Mouse (Mus musculus): ENCODE results near the gene Rag1. TPM values are rescaled to one million over a fixed set of nuclear protein-coding genes. Genes with fewer than 3 reads are reported as not detected.

The Rag1 gene
- polyA plus RNA-seq, 1 experiment: 11.2 TPM

DNA sequence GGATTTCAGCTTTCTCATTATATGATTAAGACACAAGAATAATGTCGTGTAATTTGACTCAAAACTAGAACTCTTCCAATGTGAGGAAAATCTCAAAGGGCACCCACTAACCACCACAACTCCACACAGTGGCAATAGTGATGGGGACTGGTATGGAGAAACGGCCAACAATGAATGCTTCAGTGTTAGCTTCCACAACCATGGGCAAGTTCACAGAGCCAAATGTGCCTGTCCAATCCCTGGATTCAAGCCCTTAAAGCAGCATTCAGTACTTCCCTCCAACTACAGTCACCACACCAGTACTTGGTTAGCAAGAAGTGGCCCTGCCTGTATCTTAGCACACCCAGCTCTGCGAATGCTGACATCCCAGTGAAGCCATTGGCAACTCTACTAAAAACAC, 38.4 kb downstream of the Rag1 start:
- no peak for TF ChIP-seq CTCF (IDR thresholded peaks at IDR 0.05; ENCODE audit: control insufficient read depth, insufficient read depth, low read length)
- TF ChIP-seq POLR2A (IDR thresholded peaks at IDR 0.05; ENCODE audit: borderline replicate concordance, control insufficient read depth, low read depth, low read length): no peak
- 75% methylated on average over 3 of the region's 3 CpGs for WGBS
- H3K4me1 ChIP-seq (ENCODE audit: control insufficient read depth, insufficient read depth, low read length): no peaks in the 10 kb centered on the region

GRCm38 (mm10) chr2:101608232-101608894, 40.9 kb downstream of the Rag1 start:
- Histone ChIP-seq H3K4me3 (replicated peaks; ENCODE audit: control insufficient read depth, low read depth, low read length) (no peak overlapping the region), H3K27ac (ENCODE audit: control insufficient read depth, insufficient read depth, low read depth, low read length, poor library complexity) (no peak overlapping the region), H3K4me1 (ENCODE audit: control insufficient read depth, insufficient read depth, low read length) (no peaks in the 10 kb centered on the region)
- 74% methylated on average over 7 of the region's 7 CpGs for WGBS
- TF ChIP-seq POLR2A (IDR thresholded peaks at IDR 0.05; ENCODE audit: borderline replicate concordance, control insufficient read depth, low read depth, low read length): no peak
- no peak for TF ChIP-seq CTCF (IDR thresholded peaks at IDR 0.05; ENCODE audit: control insufficient read depth, insufficient read depth, low read length)

More for the DNA sequence above, 38.4 kb downstream of the Rag1 start:
- Histone ChIP-seq H3K4me3 (replicated peaks; ENCODE audit: control insufficient read depth, low read depth, low read length) (no peak overlapping the region), H3K27ac (ENCODE audit: control insufficient read depth, insufficient read depth, low read depth, low read length, poor library complexity) (no peak overlapping the region)

DNA sequence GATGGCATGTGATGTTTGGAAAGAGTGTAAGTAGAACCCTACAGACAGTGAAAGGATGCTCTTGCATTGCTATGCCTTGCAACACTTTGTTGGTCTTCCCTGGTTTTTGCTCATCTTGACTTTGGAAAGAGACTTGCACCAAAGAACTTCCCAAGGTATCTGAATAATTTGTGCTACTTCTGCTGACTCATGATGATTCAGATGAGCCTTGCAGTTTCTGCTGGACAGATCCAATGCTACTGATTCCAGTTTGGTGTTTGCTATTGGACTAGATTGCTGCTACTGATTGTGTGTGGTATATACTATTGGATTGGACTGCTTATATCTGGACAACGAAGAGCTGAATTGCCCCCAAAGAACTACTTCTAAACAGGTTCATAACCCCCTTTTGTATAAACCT, 46.2 kb downstream of the Rag1 start:
- 77% methylated on average over 1 of the region's 1 CpGs for WGBS
- TF ChIP-seq CTCF (IDR thresholded peaks at IDR 0.05; ENCODE audit: control insufficient read depth, insufficient read depth, low read length) (no peak), POLR2A (IDR thresholded peaks at IDR 0.05; ENCODE audit: borderline replicate concordance, control insufficient read depth, low read depth, low read length) (no peak)
- Histone ChIP-seq H3K4me3 (replicated peaks; ENCODE audit: control insufficient read depth, low read depth, low read length) (no peak overlapping the region), H3K4me1 (ENCODE audit: control insufficient read depth, insufficient read depth, low read length) (no peaks in the 10 kb centered on the region), H3K27ac (ENCODE audit: control insufficient read depth, insufficient read depth, low read depth, low read length, poor library complexity) (no peak overlapping the region)

- H3K4me1 ChIP-seq (ENCODE audit: control insufficient read depth, insufficient read depth, low read length): no peaks in the 10 kb centered on the region
- no peak overlapping the region for H3K4me3 ChIP-seq (replicated peaks; ENCODE audit: control insufficient read depth, low read depth, low read length)
- 7% methylated on average over 8 of the region's 8 CpGs for WGBS
- no peak overlapping the region for H3K27ac ChIP-seq (ENCODE audit: control insufficient read depth, insufficient read depth, low read depth, low read length, poor library complexity)
- TF ChIP-seq POLR2A (IDR thresholded peaks at IDR 0.05; ENCODE audit: borderline replicate concordance, control insufficient read depth, low read depth, low read length) (no peak), CTCF (IDR thresholded peaks at IDR 0.05; ENCODE audit: control insufficient read depth, insufficient read depth, low read length) (no peak)
Measured at GRCm38 (mm10) chr2:101600703-101601102, 48.6 kb downstream of the Rag1 start.

DNA sequence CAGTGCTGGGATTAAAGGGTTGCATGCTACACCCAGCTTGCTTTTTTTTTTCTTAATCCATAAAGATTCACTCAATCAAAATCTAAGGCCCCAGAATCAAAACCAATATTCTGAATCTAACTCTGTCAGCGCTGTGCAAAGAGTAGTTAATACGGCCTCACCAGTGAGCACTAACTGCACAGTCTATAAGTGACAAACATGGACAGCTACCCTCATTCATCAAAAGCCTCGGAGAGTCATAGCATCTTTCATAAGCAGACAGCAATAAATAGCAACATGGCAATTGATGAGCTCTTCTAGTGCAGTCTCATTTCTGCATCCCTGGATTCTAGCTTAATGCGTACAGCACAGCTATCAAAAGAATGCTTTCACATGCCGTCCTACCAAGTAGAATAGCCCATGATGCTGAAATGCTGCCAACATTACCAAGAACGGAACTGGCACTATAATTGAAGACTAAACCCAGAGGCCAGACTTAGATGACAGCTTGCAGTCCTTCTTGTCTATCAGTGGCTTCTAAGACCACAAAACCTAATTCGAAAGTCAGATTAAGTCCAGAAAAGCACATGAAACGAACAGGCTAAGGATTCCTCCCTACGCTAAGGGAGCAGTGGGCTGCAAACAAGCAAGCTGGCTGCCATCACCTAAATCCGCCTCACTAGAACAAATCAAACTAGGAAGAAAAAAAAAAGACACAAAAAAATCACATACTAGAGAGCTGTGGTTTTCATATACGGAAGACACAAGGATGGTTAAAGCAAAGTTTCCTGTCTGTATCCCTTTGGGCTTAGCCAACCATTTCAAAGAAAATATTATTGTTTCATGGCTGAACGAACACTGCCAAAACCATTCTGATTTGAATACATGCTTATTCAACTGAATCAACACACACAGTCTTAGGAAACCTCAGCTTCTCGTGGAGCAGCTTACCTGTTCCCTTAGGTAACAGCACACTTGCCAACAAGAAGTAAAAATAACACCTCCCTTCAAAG, 50.8 kb downstream of the Rag1 start:
- Histone ChIP-seq H3K4me3 (replicated peaks; ENCODE audit: control insufficient read depth, low read depth, low read length) (no peak overlapping the region), H3K4me1 (ENCODE audit: control insufficient read depth, insufficient read depth, low read length) (no peaks in the 10 kb centered on the region), H3K27ac (ENCODE audit: control insufficient read depth, insufficient read depth, low read depth, low read length, poor library complexity) (no peak overlapping the region)
- 62% methylated on average over 13 of the region's 13 CpGs for WGBS
- TF ChIP-seq POLR2A (IDR thresholded peaks at IDR 0.05; ENCODE audit: borderline replicate concordance, control insufficient read depth, low read depth, low read length) (no peak), CTCF (IDR thresholded peaks at IDR 0.05; ENCODE audit: control insufficient read depth, insufficient read depth, low read length) (no peak)

- Histone ChIP-seq H3K27ac (ENCODE audit: control insufficient read depth, insufficient read depth, low read depth, low read length, poor library complexity) (no peak overlapping the region), H3K4me1 (ENCODE audit: control insufficient read depth, insufficient read depth, low read length) (no peaks in the 10 kb centered on the region)
- TF ChIP-seq CTCF (IDR thresholded peaks at IDR 0.05; ENCODE audit: control insufficient read depth, insufficient read depth, low read length): no peak
Measured at GRCm38 (mm10) chr2:101597186-101597585, 52.1 kb downstream of the Rag1 start.

DNA sequence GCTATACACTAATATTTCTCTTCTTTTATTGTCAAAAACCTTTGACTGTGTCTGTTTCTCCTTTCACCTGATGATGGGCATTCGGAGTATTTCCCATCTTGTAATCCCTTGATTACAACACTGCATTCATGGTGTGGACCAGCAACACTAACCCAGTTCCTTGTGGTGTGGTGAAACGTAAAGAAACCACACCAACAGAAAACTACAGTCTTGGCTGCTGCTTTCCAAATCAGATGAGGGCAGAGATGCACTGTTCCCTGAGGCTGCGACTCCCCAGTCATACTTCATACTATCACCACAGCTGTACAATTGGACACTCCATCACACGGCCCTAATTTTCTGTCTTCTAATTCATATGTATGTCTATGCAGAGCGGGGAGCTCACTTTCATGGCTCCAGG, 54.6 kb downstream of the Rag1 start:
- H3K4me1 ChIP-seq (ENCODE audit: control insufficient read depth, insufficient read depth, low read length): no peaks in the 10 kb centered on the region; the same call in 1 of the 2 replicates
- 44% methylated on average over 5 of the region's 5 CpGs for WGBS
- H3K4me3 ChIP-seq (replicated peaks; ENCODE audit: control insufficient read depth, low read depth, low read length): no peak overlapping the region
- no peak for TF ChIP-seq POLR2A (IDR thresholded peaks at IDR 0.05; ENCODE audit: borderline replicate concordance, control insufficient read depth, low read depth, low read length)
- TF ChIP-seq CTCF (IDR thresholded peaks at IDR 0.05; ENCODE audit: control insufficient read depth, insufficient read depth, low read length): no peak
- H3K27ac ChIP-seq (ENCODE audit: control insufficient read depth, insufficient read depth, low read depth, low read length, poor library complexity): no peak overlapping the region

More at GRCm38 (mm10) chr2:101597186-101597585, 52.1 kb downstream of the Rag1 start:
- no peak overlapping the region for H3K4me3 ChIP-seq (replicated peaks; ENCODE audit: control insufficient read depth, low read depth, low read length)

- Histone ChIP-seq H3K4me1 (ENCODE audit: control insufficient read depth, insufficient read depth, low read length) (no peaks in the 10 kb centered on the region; the same call in 1 of the 2 replicates), H3K27ac (ENCODE audit: control insufficient read depth, insufficient read depth, low read depth, low read length, poor library complexity) (no peak overlapping the region), H3K4me3 (replicated peaks; ENCODE audit: control insufficient read depth, low read depth, low read length) (no peak overlapping the region)
- 73% methylated on average over 8 of the region's 8 CpGs for WGBS
- no peak for TF ChIP-seq POLR2A (IDR thresholded peaks at IDR 0.05; ENCODE audit: borderline replicate concordance, control insufficient read depth, low read depth, low read length)
- no peak for TF ChIP-seq CTCF (IDR thresholded peaks at IDR 0.05; ENCODE audit: control insufficient read depth, insufficient read depth, low read length)
Measured at GRCm38 (mm10) chr2:101592886-101593285, 56.4 kb downstream of the Rag1 start.
